Mouse (Mus musculus) kidney, embryonic 14.5 days (tissue): Measurements from ENCODE around the gene Macc1. TPM values are rescaled to one million over a fixed set of nuclear protein-coding genes. Genes with fewer than 3 reads are reported as not detected.
A peak's percentile ranks its signal among the peaks of the same experiment; 100 is the strongest.
"Not testable (repeated sequence)": the region's sequence is repeated elsewhere in the genome, so short reads cannot be mapped to it uniquely, and the experiment has no call there.

Experiments
- ATAC-seq: fragments of 200-750 bp; cut with Nextera tagmentation; 2 replicates; pipeline ENCODE4 v1.8.0; 2017; ENCODE audit warnings: moderate number of reproducible peaks, mild to moderate bottlenecking, moderate TSS enrichment, moderate library complexity; ENCODE audit not compliant: low FRiP score, low TSS enrichment
- H3K27ac ChIP-seq: fragments of 300-500 bp; sonication (generic); 2 replicates; pipeline ENCODE4 v1.5.1; 2014; ENCODE audit warnings: low read depth, mild to moderate bottlenecking, low read length, moderate library complexity, mixed read lengths
- H3K27me3 ChIP-seq: fragments of 300-500 bp; sonication (generic); 2 replicates; pipeline ENCODE4 v1.6.1; 2014; ENCODE audit warnings: mild to moderate bottlenecking, low read length; ENCODE audit not compliant: control insufficient read depth, insufficient read depth
- H3K36me3 ChIP-seq: fragments of 300-500 bp; sonication (generic); 2 replicates; pipeline ENCODE4 v1.6.1; 2014; ENCODE audit warnings: low read length, mixed read lengths; ENCODE audit not compliant: control insufficient read depth, insufficient read depth
- H3K4me1 ChIP-seq: fragments of 300-500 bp; sonication (generic); 2 replicates; pipeline ENCODE4 v1.6.1; 2014; ENCODE audit warnings: low read length, mixed read lengths; ENCODE audit not compliant: control insufficient read depth, insufficient read depth
- H3K4me2 ChIP-seq: fragments of 300-500 bp; sonication (generic); replicated peaks from 2 replicates; pipeline ENCODE4 v1.6.1; 2014; ENCODE audit warnings: low read depth, mild to moderate bottlenecking, low read length
- H3K4me3 ChIP-seq: fragments of 300-500 bp; sonication (generic); 2 replicates; pipeline ENCODE4 v1.5.1; 2014; ENCODE audit warnings: mild to moderate bottlenecking, low read length
- H3K9ac ChIP-seq: fragments of 300-500 bp; sonication (generic); 2 replicates; pipeline ENCODE4 v1.6.1; 2014; ENCODE audit warnings: low read depth, mild to moderate bottlenecking, low read length, moderate library complexity
- H3K9me3 ChIP-seq: fragments of 300-500 bp; sonication (generic); 2 replicates; pipeline ENCODE4 v1.6.1; 2016; ENCODE audit warnings: low read length; ENCODE audit not compliant: control insufficient read depth
- WGBS: fragments of 180-500 bp; shearing (Covaris S2); extraction: QIAGEN DNeasy Blood & Tissue Kit; methylation state at CpG from one replicate; pipeline ENCODE4 v1.1.7; 2014; 5-methylcytosine and 5-hydroxymethylcytosine counted together
- polyA plus RNA-seq: library from polyadenylated mRNA; unstranded; fragments of >200 nt; fragmentation: Nextera tagmentation; extraction: Ambion mirVana; gene quantifications from 2 replicates; pipeline ENCODE4 v1.2.1, GENCODE M21; 2014

The Macc1 gene
- polyA plus RNA-seq, 1 experiment from 2014 or later: 0.97 TPM

GRCm38 (mm10) chr12:119313014-119313763 is 881 bp upstream of the Macc1 start:
- Histone ChIP-seq H3K27me3 (no peaks in the 10 kb centered on the region), H3K4me3 (no peak overlapping the region), H3K36me3 (no peaks in the 10 kb centered on the region), H3K27ac (no peak overlapping the region), H3K4me1 (no peaks in the 10 kb centered on the region), H3K4me2 (no peak overlapping the region), H3K9me3 (no peaks in the 10 kb centered on the region), H3K9ac (no peak overlapping the region)
- 70% methylated on average over 3 of the region's 3 CpGs for WGBS
- ATAC-seq: no peak

- no peak for ATAC-seq
- no peak overlapping the region for H3K4me2 ChIP-seq
These were observed 4.7 kb downstream of the Macc1 start for GRCm38 (mm10) chr12:119318799-119319198.

GRCm38 (mm10) chr12:119325400-119325799 is 11.3 kb downstream of the Macc1 start:
- Histone ChIP-seq H3K9ac (no peak overlapping the region), H3K9me3 (no peaks in the 10 kb centered on the region), H3K4me2 (no peak overlapping the region), H3K4me1 (no peaks in the 10 kb centered on the region), H3K27me3 (no peaks in the 10 kb centered on the region), H3K27ac (no peak overlapping the region), H3K36me3 (no peaks in the 10 kb centered on the region), H3K4me3 (no peak overlapping the region)
- no peak for ATAC-seq

More at GRCm38 (mm10) chr12:119318799-119319198, 4.7 kb downstream of the Macc1 start:
- WGBS: 81% methylated on average over 1 of the region's 1 CpGs
- H3K9ac ChIP-seq: no peak overlapping the region
- no peaks in the 10 kb centered on the region for H3K9me3 ChIP-seq
- no peaks in the 10 kb centered on the region for H3K36me3 ChIP-seq
- no peak overlapping the region for H3K27ac ChIP-seq
- no peaks in the 10 kb centered on the region for H3K27me3 ChIP-seq
- H3K4me3 ChIP-seq: no peak overlapping the region
- no peaks in the 10 kb centered on the region for H3K4me1 ChIP-seq

GRCm38 (mm10) chr12:119330644-119331043 is 16.6 kb downstream of the Macc1 start:
- Histone ChIP-seq H3K9me3 (no peaks in the 10 kb centered on the region), H3K4me1 (no peaks in the 10 kb centered on the region), H3K27ac (no peak overlapping the region), H3K4me3 (no peak overlapping the region), H3K9ac (no peak overlapping the region), H3K4me2 (no peak overlapping the region), H3K36me3 (no peaks in the 10 kb centered on the region), H3K27me3 (no peaks in the 10 kb centered on the region)
- 83% methylated on average over 4 of the region's 4 CpGs for WGBS
- no peak for ATAC-seq

- Histone ChIP-seq H3K27me3 (no peaks in the 10 kb centered on the region), H3K4me1 (no peaks in the 10 kb centered on the region), H3K9me3 (no peaks in the 10 kb centered on the region), H3K9ac (no peak overlapping the region), H3K4me2 (no peak overlapping the region), H3K36me3 (no peaks in the 10 kb centered on the region), H3K27ac (no peak overlapping the region), H3K4me3 (no peak overlapping the region)
- ATAC-seq: no peak
These were observed 19.3 kb downstream of the Macc1 start for GRCm38 (mm10) chr12:119333376-119333775.

GRCm38 (mm10) chr12:119352579-119352978 is 38.5 kb downstream of the Macc1 start:
- H3K9me3 ChIP-seq, H3K4me1 ChIP-seq, H3K27me3 ChIP-seq, H3K27ac ChIP-seq, H3K9ac ChIP-seq, H3K4me3 ChIP-seq, H3K36me3 ChIP-seq, H3K4me2 ChIP-seq: not testable (repeated sequence)
- 28% methylated on average over 16 of the region's 16 CpGs for WGBS
- ATAC-seq: peak; percentile 80; the same call in 1 of the 2 replicates

- Histone ChIP-seq H3K9ac (no peak overlapping the region), H3K4me1 (no peaks in the 10 kb centered on the region), H3K27ac (no peak overlapping the region), H3K4me3 (no peak overlapping the region), H3K27me3 (no peaks in the 10 kb centered on the region), H3K9me3 (no peaks in the 10 kb centered on the region), H3K36me3 (no peaks in the 10 kb centered on the region), H3K4me2 (no peak overlapping the region)
- ATAC-seq: no peak
- 55% methylated on average over 7 of the region's 7 CpGs for WGBS
These were observed 43.6 kb downstream of the Macc1 start for GRCm38 (mm10) chr12:119357418-119358241.

- Histone ChIP-seq H3K27me3 (no peaks in the 10 kb centered on the region), H3K4me1 (no peaks in the 10 kb centered on the region), H3K9ac (no peak overlapping the region), H3K4me2 (no peak overlapping the region), H3K27ac (no peak overlapping the region), H3K9me3 (no peaks in the 10 kb centered on the region), H3K36me3 (no peaks in the 10 kb centered on the region), H3K4me3 (no peak overlapping the region)
- ATAC-seq: no peak
- WGBS: 28% methylated on average over 1 of the region's 1 CpGs
These were observed 44.1 kb downstream of the Macc1 start for GRCm38 (mm10) chr12:119358242-119358515.

- Histone ChIP-seq H3K4me2 (no peak overlapping the region), H3K4me1 (no peaks in the 10 kb centered on the region), H3K4me3 (no peak overlapping the region), H3K9ac (no peak overlapping the region), H3K27me3 (no peaks in the 10 kb centered on the region), H3K36me3 (no peaks in the 10 kb centered on the region), H3K9me3 (no peaks in the 10 kb centered on the region), H3K27ac (no peak overlapping the region)
- WGBS: 85% methylated on average over 1 of the region's 1 CpGs
- ATAC-seq: no peak
These were observed 51.0 kb downstream of the Macc1 start for GRCm38 (mm10) chr12:119365041-119365440.
